Mouse (Mus musculus): Measurements from ENCODE around the gene Clec2g. TPM values are rescaled to one million over a fixed set of nuclear protein-coding genes. Genes with fewer than 3 reads are reported as not detected.
"Not testable (repeated sequence)": the region's sequence is repeated elsewhere in the genome, so short reads cannot be mapped to it uniquely, and the experiment has no call there.

The Clec2g gene
- 0.70 TPM in 1 of 2 replicates, not detected in the other for polyA plus RNA-seq (2012; rRNA removed)

GRCm38 (mm10) chr6:128934081-128934480 is at the start of gene Clec2g:
Gene Clec2g (plus strand): TSS chr6:128934381.
- H3K4me1 ChIP-seq (ENCODE audit: control insufficient read depth, insufficient read depth, low read length); H3K4me3 ChIP-seq (replicated peaks; ENCODE audit: extremely low read depth, low read depth, low read length): not testable (repeated sequence)
- WGBS, result 85% methylated on average over 4 of the region's 4 CpGs

DNA sequence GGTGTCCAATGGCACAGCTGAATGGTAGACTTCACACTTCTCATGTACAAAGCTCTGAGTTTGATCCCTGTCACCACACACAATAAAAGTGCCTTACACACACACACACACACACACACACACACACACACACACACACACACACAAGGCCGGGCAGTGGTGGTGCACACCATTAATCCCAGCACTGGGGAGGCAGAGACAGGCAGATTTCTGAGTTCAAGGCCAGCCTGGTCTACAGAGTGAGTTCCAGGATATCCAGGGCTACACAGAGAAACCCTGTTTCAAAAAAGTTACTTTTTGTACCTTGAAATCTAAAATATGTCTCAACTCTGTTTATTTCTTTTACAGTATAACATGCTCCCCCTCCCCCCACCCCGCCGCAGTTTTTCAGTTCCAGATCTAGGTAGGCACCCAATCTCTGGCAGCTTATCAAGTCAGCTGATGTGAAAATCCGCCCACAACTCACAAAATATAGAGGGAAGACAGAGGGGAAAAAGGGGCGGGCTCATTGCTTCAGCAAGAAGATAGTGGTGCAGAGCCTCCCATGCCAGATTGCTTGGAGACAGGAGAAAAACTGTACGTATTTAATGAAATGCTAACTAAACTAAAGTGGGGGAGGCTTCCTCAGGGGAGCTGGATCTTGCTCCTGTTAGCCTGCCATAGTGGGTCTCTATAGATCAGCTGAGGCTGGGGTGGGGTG is 46.9 kb upstream of the Clec2g start, which contains the start of gene Clec2i:
TSS of gene Clec2i (plus strand) at position 498 of the 700 bp plus-strand sequence.
- 78% methylated on average over 6 of the region's 6 CpGs for WGBS
- H3K4me3 ChIP-seq (replicated peaks; ENCODE audit: extremely low read depth, low read depth, low read length), result peak within 1 kb of the TSS; percentile 38
- DNase-seq; H3K4me1 ChIP-seq (ENCODE audit: control insufficient read depth, insufficient read depth, low read length): not testable (repeated sequence)

More at GRCm38 (mm10) chr6:128934081-128934480, at the start of gene Clec2g:
- not testable (repeated sequence) for DNase-seq

GRCm38 (mm10) chr6:128888834-128889233 is 45.3 kb upstream of the Clec2g start:
- no peak overlapping the region for H3K4me3 ChIP-seq (replicated peaks; ENCODE audit: extremely low read depth, low read depth, low read length)
- no peak for DNase-seq
- TF ChIP-seq CTCF (IDR thresholded peaks at IDR 0.05; ENCODE audit: insufficient read depth, low read length), result no peak
- no peak for TF ChIP-seq POLR2A (IDR thresholded peaks at IDR 0.05; ENCODE audit: borderline replicate concordance, extremely low read depth, low read depth, low read length)
- 65% methylated on average over 5 of the region's 5 CpGs for WGBS
- H3K4me1 ChIP-seq (ENCODE audit: control insufficient read depth, insufficient read depth, low read length), result no peaks in the 10 kb centered on the region

GRCm38 (mm10) chr6:128890948-128891355 is 43.2 kb upstream of the Clec2g start, which contains the start of gene BC035044:
Gene BC035044 (minus strand): TSS chr6:128891126.
- H3K4me1 ChIP-seq (ENCODE audit: control insufficient read depth, insufficient read depth, low read length), result no peaks in the 10 kb centered on the region
- DNase-seq, result no peak
- no peak within 1 kb of the TSS for H3K4me3 ChIP-seq (replicated peaks; ENCODE audit: extremely low read depth, low read depth, low read length)
- TF ChIP-seq CTCF (IDR thresholded peaks at IDR 0.05; ENCODE audit: insufficient read depth, low read length) (no peak), POLR2A (IDR thresholded peaks at IDR 0.05; ENCODE audit: borderline replicate concordance, extremely low read depth, low read depth, low read length) (no peak)
- WGBS, result 64% methylated on average over 2 of the region's 2 CpGs

- TF ChIP-seq POLR2A (IDR thresholded peaks at IDR 0.05; ENCODE audit: borderline replicate concordance, extremely low read depth, low read depth, low read length), result no peak
- no peak for TF ChIP-seq CTCF (IDR thresholded peaks at IDR 0.05; ENCODE audit: insufficient read depth, low read length)
- no peak for DNase-seq
- H3K4me1 ChIP-seq (ENCODE audit: control insufficient read depth, insufficient read depth, low read length), result no peaks in the 10 kb centered on the region
- 51% methylated on average over 3 of the region's 3 CpGs for WGBS
- H3K4me3 ChIP-seq (replicated peaks; ENCODE audit: extremely low read depth, low read depth, low read length), result no peak overlapping the region
Measured at GRCm38 (mm10) chr6:128895404-128896001, 38.7 kb upstream of the Clec2g start.

- H3K4me3 ChIP-seq (replicated peaks; ENCODE audit: extremely low read depth, low read depth, low read length), result no peak overlapping the region
- H3K4me1 ChIP-seq (ENCODE audit: control insufficient read depth, insufficient read depth, low read length), result no peaks in the 10 kb centered on the region
- TF ChIP-seq CTCF (IDR thresholded peaks at IDR 0.05; ENCODE audit: insufficient read depth, low read length) (peak; percentile 13; the same call in 1 of the 2 replicates), POLR2A (IDR thresholded peaks at IDR 0.05; ENCODE audit: borderline replicate concordance, extremely low read depth, low read depth, low read length) (no peak)
- DNase-seq, result no peak
- WGBS, result 87% methylated on average over 2 of the region's 2 CpGs
Measured at GRCm38 (mm10) chr6:128900044-128900443, 34.1 kb upstream of the Clec2g start.

DNA sequence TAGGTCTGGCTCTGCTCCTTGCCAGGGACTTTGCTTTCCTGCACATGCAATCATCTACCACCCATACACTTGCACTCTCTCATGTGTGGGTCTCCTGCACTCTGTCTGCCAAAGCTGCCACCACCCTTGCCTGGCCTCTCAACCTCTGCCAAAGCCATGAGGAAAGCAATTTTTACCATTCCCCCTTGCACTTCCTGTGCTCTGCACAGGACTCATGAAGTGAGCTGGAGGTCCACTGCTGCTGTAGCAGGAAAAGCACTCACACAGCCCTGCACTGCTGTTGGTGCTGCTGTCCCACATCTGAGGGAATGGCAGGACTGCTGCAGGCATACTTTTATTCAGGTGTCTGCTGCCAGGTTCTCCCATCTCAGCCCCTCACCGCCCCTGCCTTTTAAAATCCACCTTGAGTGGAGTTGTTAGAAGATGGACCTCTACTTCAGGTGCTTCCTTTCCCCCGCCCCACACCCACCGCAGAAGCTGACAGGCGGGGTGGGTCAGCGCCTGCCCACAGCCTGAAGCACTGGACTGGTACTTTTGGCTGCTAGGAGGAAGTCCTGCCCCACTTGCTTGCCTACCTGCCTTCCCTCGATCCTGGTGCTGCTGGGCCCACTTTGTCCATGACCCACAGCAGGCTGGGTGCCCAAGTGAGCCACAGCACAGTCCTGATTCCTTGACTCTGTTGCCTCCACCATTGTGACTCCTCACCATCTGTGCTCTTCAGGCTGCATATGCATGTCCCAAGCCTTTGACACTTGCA is 33.2 kb upstream of the Clec2g start:
- DNase-seq; H3K4me3 ChIP-seq (replicated peaks; ENCODE audit: extremely low read depth, low read depth, low read length); H3K4me1 ChIP-seq (ENCODE audit: control insufficient read depth, insufficient read depth, low read length): not testable (repeated sequence)
- WGBS, result 87% methylated on average over 6 of the region's 6 CpGs

DNA sequence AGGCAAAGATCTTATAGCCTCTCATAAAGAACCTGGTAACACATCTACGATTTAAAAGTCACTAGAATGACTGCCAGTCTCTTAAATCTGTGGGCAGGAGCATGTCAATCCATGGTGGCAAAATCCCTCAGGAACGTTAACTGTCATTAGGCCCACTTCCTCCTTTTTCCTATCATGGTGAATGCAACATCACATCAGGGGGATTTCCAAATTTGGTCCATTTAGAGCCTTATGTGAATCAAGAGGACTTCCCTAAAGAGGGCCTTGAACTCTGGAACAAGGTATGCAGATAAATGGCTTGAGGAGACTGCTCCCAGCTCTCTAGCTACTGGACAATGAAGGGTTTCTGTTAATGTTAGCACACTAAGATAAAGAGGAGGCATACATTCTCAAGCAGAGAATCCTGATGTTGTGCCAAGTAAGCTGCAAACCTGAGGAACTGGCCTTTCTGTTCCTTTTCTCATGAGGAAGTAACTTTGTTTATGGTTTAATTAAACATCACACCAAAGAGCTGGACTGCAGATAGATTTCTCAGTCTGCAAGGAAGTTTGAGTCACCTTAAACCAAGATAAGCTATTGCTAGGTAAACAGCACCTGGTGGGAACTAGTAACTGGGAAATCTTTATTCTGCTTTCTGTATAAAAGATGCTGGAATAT is 20.5 kb upstream of the Clec2g start:
- no peak for DNase-seq
- no peak overlapping the region for H3K4me3 ChIP-seq (replicated peaks; ENCODE audit: extremely low read depth, low read depth, low read length)
- no peak for TF ChIP-seq CTCF (IDR thresholded peaks at IDR 0.05; ENCODE audit: insufficient read depth, low read length)
- no peak for TF ChIP-seq POLR2A (IDR thresholded peaks at IDR 0.05; ENCODE audit: borderline replicate concordance, extremely low read depth, low read depth, low read length)
- 61% methylated on average over 2 of the region's 2 CpGs for WGBS
- peaks cover 6% of the 10 kb centered on the region for H3K4me1 ChIP-seq (ENCODE audit: control insufficient read depth, insufficient read depth, low read length)

GRCm38 (mm10) chr6:128917322-128917721 is 16.9 kb upstream of the Clec2g start:
- DNase-seq, result no peak
- no peak overlapping the region for H3K4me3 ChIP-seq (replicated peaks; ENCODE audit: extremely low read depth, low read depth, low read length)
- WGBS, result 69% methylated on average over 2 of the region's 2 CpGs
- peaks cover 6% of the 10 kb centered on the region for H3K4me1 ChIP-seq (ENCODE audit: control insufficient read depth, insufficient read depth, low read length)
- TF ChIP-seq CTCF (IDR thresholded peaks at IDR 0.05; ENCODE audit: insufficient read depth, low read length), result no peak
- TF ChIP-seq POLR2A (IDR thresholded peaks at IDR 0.05; ENCODE audit: borderline replicate concordance, extremely low read depth, low read depth, low read length), result no peak
